Mouse (Mus musculus): ENCODE data around the gene Dlx5. TPM values are rescaled to one million over a fixed set of nuclear protein-coding genes. Genes with fewer than 3 reads are reported as not detected.

Gene Dlx5
- polyA plus RNA-seq, 1 experiment from 2014 or later: 7.1 TPM

GRCm38 (mm10) chr6:6869961-6870800 is 11.7 kb downstream of the Dlx5 start:
- no peaks in the 10 kb centered on the region for H3K36me3 ChIP-seq (ENCODE audit: control insufficient read depth, insufficient read depth, low read length)
- no peak overlapping the region for H3K9ac ChIP-seq (ENCODE audit: low read length)
- TF ChIP-seq CTCF (IDR thresholded peaks at IDR 0.05; ENCODE audit: low read depth) (peak; percentile 32), EP300 (optimal IDR thresholded peaks at IDR 0.05) (no peak)
- no peak overlapping the region for H3K4me2 ChIP-seq (replicated peaks; ENCODE audit: low read depth)
- under 1% methylated on average over 11 of the region's 11 CpGs for WGBS
- peaks cover 25% of the 10 kb centered on the region for H3K27me3 ChIP-seq (ENCODE audit: control insufficient read depth, insufficient read depth, low read length)
- ATAC-seq (ENCODE audit: low FRiP score, low TSS enrichment) (no peak), DNase-seq (ENCODE audit: low spot score) (no peak)
- no peaks in the 10 kb centered on the region for H3K9me3 ChIP-seq (ENCODE audit: control insufficient read depth, low read length)
- no peak overlapping the region for H3K27ac ChIP-seq (replicated peaks)
- no peak overlapping the region for H3K4me3 ChIP-seq (ENCODE audit: low read depth, low read length)
- H3K4me1 ChIP-seq (replicated peaks; ENCODE audit: control insufficient read depth, insufficient read depth): no peaks in the 10 kb centered on the region

DNA sequence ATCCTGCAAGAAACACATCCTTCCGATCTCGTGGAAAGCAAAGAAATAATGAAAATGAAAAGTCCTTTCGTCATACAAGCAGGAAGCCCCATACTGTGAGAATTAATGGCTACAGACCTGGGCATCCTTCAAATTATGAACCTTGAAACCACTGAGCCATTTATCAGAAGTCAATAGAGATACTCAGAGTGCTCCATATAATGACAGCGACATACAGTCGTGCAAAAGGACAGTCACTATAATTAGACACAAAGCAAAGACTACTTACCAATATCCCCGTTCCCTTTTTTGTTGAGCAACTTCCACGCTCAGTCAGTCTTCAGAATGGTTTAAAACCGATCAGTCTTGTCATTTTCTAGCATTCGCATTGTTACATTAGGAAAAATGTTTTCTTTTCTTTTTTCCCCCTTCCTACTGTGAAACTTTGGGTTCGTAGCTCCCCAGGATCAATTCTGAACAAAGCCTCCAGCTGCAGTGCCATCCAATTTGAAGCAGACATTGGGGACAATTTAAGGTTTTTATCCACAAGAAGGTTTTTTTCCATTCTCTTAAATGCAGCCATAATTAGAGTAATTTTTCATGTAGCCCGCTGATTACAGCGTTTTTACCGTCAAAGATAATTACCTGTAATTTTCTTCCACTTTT is 12.7 kb downstream of the Dlx5 start:
- Histone ChIP-seq H3K27ac (replicated peaks) (no peak overlapping the region), H3K4me3 (ENCODE audit: low read depth, low read length) (no peak overlapping the region), H3K4me2 (replicated peaks; ENCODE audit: low read depth) (no peak overlapping the region), H3K9ac (ENCODE audit: low read length) (no peak overlapping the region), H3K36me3 (ENCODE audit: control insufficient read depth, insufficient read depth, low read length) (no peaks in the 10 kb centered on the region), H3K4me1 (replicated peaks; ENCODE audit: control insufficient read depth, insufficient read depth) (no peaks in the 10 kb centered on the region), H3K9me3 (ENCODE audit: control insufficient read depth, low read length) (no peaks in the 10 kb centered on the region), H3K27me3 (ENCODE audit: control insufficient read depth, insufficient read depth, low read length) (peaks cover 21% of the 10 kb centered on the region)
- WGBS: 8% methylated on average over 13 of the region's 13 CpGs
- ATAC-seq (ENCODE audit: low FRiP score, low TSS enrichment): no peak
- DNase-seq (ENCODE audit: low spot score): no peak
- TF ChIP-seq CTCF (IDR thresholded peaks at IDR 0.05; ENCODE audit: low read depth) (no peak), EP300 (optimal IDR thresholded peaks at IDR 0.05) (no peak)

GRCm38 (mm10) chr6:6867031-6867430 is 14.9 kb downstream of the Dlx5 start:
- H3K9ac ChIP-seq (ENCODE audit: low read length): no peak overlapping the region
- no peak for ATAC-seq (ENCODE audit: low FRiP score, low TSS enrichment)
- no peak overlapping the region for H3K4me3 ChIP-seq (ENCODE audit: low read depth, low read length)
- WGBS: 8% methylated on average over 9 of the region's 9 CpGs
- no peaks in the 10 kb centered on the region for H3K36me3 ChIP-seq (ENCODE audit: control insufficient read depth, insufficient read depth, low read length)
- H3K27me3 ChIP-seq (ENCODE audit: control insufficient read depth, insufficient read depth, low read length): peaks cover 33% of the 10 kb centered on the region; the same call in 1 of the 2 replicates
- TF ChIP-seq EP300 (optimal IDR thresholded peaks at IDR 0.05) (no peak), CTCF (IDR thresholded peaks at IDR 0.05; ENCODE audit: low read depth) (no peak)
- H3K4me2 ChIP-seq (replicated peaks; ENCODE audit: low read depth): no peak overlapping the region
- no peak overlapping the region for H3K27ac ChIP-seq (replicated peaks)
- no peaks in the 10 kb centered on the region for H3K9me3 ChIP-seq (ENCODE audit: control insufficient read depth, low read length)
- H3K4me1 ChIP-seq (replicated peaks; ENCODE audit: control insufficient read depth, insufficient read depth): no peaks in the 10 kb centered on the region; the same call in 1 of the 2 replicates
- no peak for DNase-seq (ENCODE audit: low spot score)

- WGBS: 7% methylated on average over 36 of the region's 36 CpGs
- ATAC-seq (ENCODE audit: low FRiP score, low TSS enrichment) (no peak), DNase-seq (ENCODE audit: low spot score) (no peak)
- Histone ChIP-seq H3K27ac (replicated peaks) (no peak overlapping the region), H3K9me3 (ENCODE audit: control insufficient read depth, low read length) (no peaks in the 10 kb centered on the region), H3K4me3 (ENCODE audit: low read depth, low read length) (no peak overlapping the region), H3K27me3 (ENCODE audit: control insufficient read depth, insufficient read depth, low read length) (peaks cover 40% of the 10 kb centered on the region), H3K4me2 (replicated peaks; ENCODE audit: low read depth) (no peak overlapping the region), H3K4me1 (replicated peaks; ENCODE audit: control insufficient read depth, insufficient read depth) (no peaks in the 10 kb centered on the region; the same call in 1 of the 2 replicates), H3K9ac (ENCODE audit: low read length) (no peak overlapping the region), H3K36me3 (ENCODE audit: control insufficient read depth, insufficient read depth, low read length) (no peaks in the 10 kb centered on the region)
- TF ChIP-seq CTCF (IDR thresholded peaks at IDR 0.05; ENCODE audit: low read depth): no peak
- no peak for TF ChIP-seq EP300 (optimal IDR thresholded peaks at IDR 0.05)
These were observed 17.1 kb downstream of the Dlx5 start for GRCm38 (mm10) chr6:6864441-6865440.

DNA sequence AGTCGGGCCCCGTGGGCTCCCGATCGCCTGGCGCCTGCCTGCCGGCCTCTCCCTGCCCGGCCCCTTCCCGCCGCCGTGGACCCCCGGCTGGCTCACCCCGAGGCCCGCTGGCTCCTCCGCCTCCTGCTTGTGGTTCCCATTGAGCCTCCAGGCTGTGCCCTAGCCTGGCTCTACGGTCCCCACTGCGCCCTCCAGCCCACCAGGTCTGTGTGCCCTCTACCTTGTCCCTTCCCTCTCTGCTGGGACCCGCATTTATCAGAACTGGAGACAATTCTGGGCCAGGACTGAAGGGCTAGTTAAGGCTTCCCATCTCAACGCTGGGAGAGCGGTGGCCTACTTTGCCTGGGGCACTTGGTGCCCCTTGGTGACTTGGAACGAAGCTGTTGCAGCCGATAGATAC is 17.9 kb downstream of the Dlx5 start:
- no peak for DNase-seq (ENCODE audit: low spot score)
- peak overlapping the region; percentile 52 for H3K4me2 ChIP-seq (replicated peaks; ENCODE audit: low read depth)

More for the DNA sequence above, 17.9 kb downstream of the Dlx5 start:
- Histone ChIP-seq H3K4me3 (ENCODE audit: low read depth, low read length) (peak overlapping the region; percentile 34), H3K36me3 (ENCODE audit: control insufficient read depth, insufficient read depth, low read length) (no peaks in the 10 kb centered on the region), H3K9me3 (ENCODE audit: control insufficient read depth, low read length) (no peaks in the 10 kb centered on the region), H3K4me1 (replicated peaks; ENCODE audit: control insufficient read depth, insufficient read depth) (no peaks in the 10 kb centered on the region; the same call in 1 of the 2 replicates), H3K27ac (replicated peaks) (no peak overlapping the region), H3K9ac (ENCODE audit: low read length) (no peak overlapping the region), H3K27me3 (ENCODE audit: control insufficient read depth, insufficient read depth, low read length) (peaks cover 38% of the 10 kb centered on the region)
- 4% methylated on average over 20 of the region's 21 CpGs for WGBS
- 0 out of 2 replicates have a peak, but pooled peaks have one; percentile 12 for ATAC-seq (ENCODE audit: low FRiP score, low TSS enrichment)
- TF ChIP-seq CTCF (IDR thresholded peaks at IDR 0.05; ENCODE audit: low read depth): no peak
- TF ChIP-seq EP300 (optimal IDR thresholded peaks at IDR 0.05): no peak

All from stomach, postnatal 0 days (tissue).